Mouse (Mus musculus) heart, embryonic 10.5 days (tissue): ENCODE measurements around the gene Dna2. TPM values are rescaled to one million over a fixed set of nuclear protein-coding genes. Genes with fewer than 3 reads are reported as not detected.

Experiments
- DNase-seq: peaks from one replicate; pipeline ENCODE4 v3.0.0-alpha.2; 2017; ENCODE audit warnings: low spot score
- H3K27ac ChIP-seq: fragments of 300-500 bp; sonication (generic); 2 replicates; pipeline ENCODE4 v1.5.1; 2016; ENCODE audit warnings: mild to moderate bottlenecking
- H3K27me3 ChIP-seq: fragments of 300-500 bp; sonication (generic); 2 replicates; pipeline ENCODE4 v1.6.1; 2016; ENCODE audit warnings: mild to moderate bottlenecking; ENCODE audit not compliant: poor library complexity, insufficient read depth, severe bottlenecking
- H3K36me3 ChIP-seq: fragments of 300-500 bp; sonication (generic); 2 replicates; pipeline ENCODE4 v1.6.1; 2016; ENCODE audit warnings: mild to moderate bottlenecking, moderate library complexity
- H3K4me1 ChIP-seq: fragments of 300-500 bp; sonication (generic); 2 replicates; pipeline ENCODE4 v1.6.1; 2016; ENCODE audit warnings: mild to moderate bottlenecking
- H3K4me3 ChIP-seq: fragments of 300-500 bp; sonication (generic); 2 replicates; pipeline ENCODE4 v1.5.1; 2016; ENCODE audit warnings: mild to moderate bottlenecking, moderate library complexity
- H3K9me3 ChIP-seq: fragments of 300-500 bp; sonication (generic); 2 replicates; pipeline ENCODE4 v1.6.1; 2016; ENCODE audit warnings: mild to moderate bottlenecking, moderate library complexity
- WGBS: fragments of 180-500 bp; shearing (Covaris S2); methylation state at CpG from one replicate; pipeline ENCODE4 v1.1.7; 2016; 5-methylcytosine and 5-hydroxymethylcytosine counted together
- polyA plus RNA-seq: library from polyadenylated mRNA; unstranded; fragments of >200 nt; fragmentation: Nextera tagmentation; extraction: Ambion mirVana; gene quantifications from 2 replicates; pipeline ENCODE4 v1.2.1, GENCODE M21; 2016

Gene Dna2
- polyA plus RNA-seq, 1 experiment from 2014 or later, result 31.7 TPM

- 79% methylated on average over 1 of the region's 1 CpGs for WGBS
Observed at GRCm38 (mm10) chr10:62932381-62932780, 14.4 kb upstream of the Dna2 start.

GRCm38 (mm10) chr10:62944975-62945580 is 1.7 kb upstream of the Dna2 start:
- no peaks in the 10 kb centered on the region for H3K9me3 ChIP-seq
- H3K4me3 ChIP-seq, result no peak overlapping the region
- no peaks in the 10 kb centered on the region for H3K27me3 ChIP-seq
- no peak overlapping the region for H3K27ac ChIP-seq
- H3K36me3 ChIP-seq, result peaks cover 45% of the 10 kb centered on the region
- WGBS, result 84% methylated on average over 10 of the region's 10 CpGs
- no peak for DNase-seq
- H3K4me1 ChIP-seq, result peaks cover 8% of the 10 kb centered on the region

More at GRCm38 (mm10) chr10:62932381-62932780, 14.4 kb upstream of the Dna2 start:
- H3K4me3 ChIP-seq, result no peak overlapping the region
- no peak for DNase-seq
- H3K27me3 ChIP-seq, result no peaks in the 10 kb centered on the region
- no peaks in the 10 kb centered on the region for H3K4me1 ChIP-seq
- no peaks in the 10 kb centered on the region for H3K9me3 ChIP-seq
- no peak overlapping the region for H3K27ac ChIP-seq
- peaks cover 62% of the 10 kb centered on the region for H3K36me3 ChIP-seq

DNA sequence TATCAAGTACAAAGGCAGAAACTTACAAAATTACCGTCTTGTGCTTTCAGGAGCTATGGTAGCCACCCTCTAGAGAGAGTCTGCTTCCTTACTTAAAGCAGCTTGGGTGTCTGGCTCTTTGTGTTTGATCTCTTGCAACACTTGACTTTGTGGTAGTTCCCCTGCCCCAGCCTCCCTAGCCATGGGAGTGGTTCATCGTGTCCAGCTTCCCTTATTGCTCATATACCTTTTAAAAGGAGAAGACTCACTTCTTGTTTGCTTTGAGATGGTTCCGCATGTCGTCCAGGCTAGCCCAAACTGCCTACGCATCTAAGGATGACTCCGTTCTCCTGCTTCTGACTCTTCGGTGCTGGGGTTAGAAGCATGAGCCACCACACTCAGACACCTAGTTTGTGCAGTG is 1.7 kb downstream of the Dna2 start:
- Histone ChIP-seq H3K4me3 (no peak overlapping the region), H3K27ac (no peak overlapping the region), H3K4me1 (peaks cover 6% of the 10 kb centered on the region), H3K36me3 (peaks cover 54% of the 10 kb centered on the region), H3K27me3 (no peaks in the 10 kb centered on the region), H3K9me3 (no peaks in the 10 kb centered on the region)
- 96% methylated on average over 7 of the region's 7 CpGs for whole genome bisulfite sequencing
- no peak for DNase-seq

GRCm38 (mm10) chr10:62963956-62964355 is 17.1 kb downstream of the Dna2 start:
- Histone ChIP-seq H3K9me3 (no peaks in the 10 kb centered on the region), H3K36me3 (peaks cover 96% of the 10 kb centered on the region), H3K4me1 (no peaks in the 10 kb centered on the region), H3K4me3 (no peak overlapping the region), H3K27ac (no peak overlapping the region), H3K27me3 (no peaks in the 10 kb centered on the region)
- DNase-seq, result no peak
- WGBS, result 92% methylated on average over 7 of the region's 7 CpGs

DNA sequence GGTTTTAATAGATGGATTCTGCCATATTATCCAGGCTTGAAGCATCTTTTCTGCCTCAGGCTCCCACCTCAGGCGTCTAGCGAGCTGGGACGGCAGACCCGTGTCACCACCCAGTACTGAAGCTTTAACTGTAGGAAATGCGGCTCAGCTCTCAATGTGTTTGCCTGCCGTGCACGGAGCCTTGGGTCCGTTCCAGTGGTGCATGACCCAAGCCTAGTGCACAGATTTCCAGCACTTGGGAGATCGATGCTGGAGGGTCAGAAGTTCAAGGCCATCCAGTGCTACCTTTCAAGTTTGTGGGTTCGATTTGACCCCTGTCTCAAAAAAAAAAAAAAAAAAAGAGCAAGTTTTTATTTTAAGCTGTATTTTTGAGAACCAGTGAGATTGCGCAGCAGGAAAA is 19.0 kb downstream of the Dna2 start:
- Histone ChIP-seq H3K4me3 (no peak overlapping the region), H3K4me1 (no peaks in the 10 kb centered on the region), H3K27ac (no peak overlapping the region), H3K36me3 (peaks cover 95% of the 10 kb centered on the region), H3K9me3 (no peaks in the 10 kb centered on the region), H3K27me3 (no peaks in the 10 kb centered on the region)
- no peak for DNase-seq
- WGBS, result 94% methylated on average over 11 of the region's 11 CpGs

DNA sequence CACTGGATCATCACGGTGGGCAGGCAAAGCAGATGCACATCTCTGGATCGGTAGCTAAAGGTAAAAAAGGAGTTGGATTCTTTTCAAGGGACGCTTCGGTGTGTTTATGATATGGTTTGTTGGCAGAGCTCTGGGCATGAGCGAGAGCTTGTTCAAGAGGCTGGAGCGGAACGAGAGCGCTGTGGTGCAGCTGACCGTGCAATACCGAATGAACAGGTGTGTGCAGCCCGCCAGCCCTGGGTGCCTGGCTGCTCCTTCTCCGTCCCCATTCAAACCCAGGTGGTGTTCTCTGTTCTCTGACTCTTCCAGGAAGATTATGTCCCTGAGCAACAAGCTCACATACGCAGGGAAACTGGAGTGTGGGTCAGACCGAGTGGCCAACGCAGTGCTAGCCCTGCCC is 19.5 kb downstream of the Dna2 start:
- Histone ChIP-seq H3K36me3 (peaks cover 95% of the 10 kb centered on the region), H3K27me3 (no peaks in the 10 kb centered on the region), H3K9me3 (no peaks in the 10 kb centered on the region), H3K4me3 (no peak overlapping the region), H3K4me1 (no peaks in the 10 kb centered on the region), H3K27ac (no peak overlapping the region)
- WGBS, result 94% methylated on average over 15 of the region's 15 CpGs
- no peak for DNase-seq

- Histone ChIP-seq H3K36me3 (peaks cover 74% of the 10 kb centered on the region), H3K27ac (no peak overlapping the region)
- no peak for DNase-seq
Observed at GRCm38 (mm10) chr10:62971821-62972220, 25.0 kb downstream of the Dna2 start.

DNA sequence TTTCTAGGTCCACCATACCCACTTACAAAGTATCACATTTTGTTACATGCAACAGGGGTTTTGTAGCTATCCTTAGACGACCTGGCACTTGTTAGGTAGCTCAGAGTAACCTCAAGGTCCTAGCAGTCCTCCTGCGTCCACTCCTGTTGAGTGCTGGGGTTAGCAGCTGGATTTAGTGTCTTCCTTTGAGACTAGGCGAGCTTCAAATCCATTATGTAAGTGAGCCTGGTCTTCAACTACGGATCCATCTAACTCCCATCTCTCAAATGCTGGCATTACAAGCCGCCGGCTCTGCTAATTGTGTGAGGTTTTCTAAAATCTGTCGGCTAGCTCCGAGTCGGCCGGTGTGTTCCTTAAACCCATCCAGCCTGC is 32.8 kb downstream of the Dna2 start:
- Histone ChIP-seq H3K4me3 (peak overlapping the region; percentile 93), H3K36me3 (peaks cover 30% of the 10 kb centered on the region), H3K27ac (peak overlapping the region; percentile 95; the same call in 1 of the 2 replicates), H3K4me1 (peaks cover 9% of the 10 kb centered on the region; the same call in 1 of the 2 replicates), H3K9me3 (no peaks in the 10 kb centered on the region), H3K27me3 (no peaks in the 10 kb centered on the region)
- 13% methylated on average over 10 of the region's 10 CpGs for WGBS
- no peak for DNase-seq

More at GRCm38 (mm10) chr10:62971821-62972220, 25.0 kb downstream of the Dna2 start:
- Histone ChIP-seq H3K4me1 (no peaks in the 10 kb centered on the region), H3K4me3 (no peak overlapping the region), H3K27me3 (no peaks in the 10 kb centered on the region), H3K9me3 (no peaks in the 10 kb centered on the region)
- 79% methylated on average over 16 of the region's 16 CpGs for WGBS

GRCm38 (mm10) chr10:62980039-62980954 is 33.5 kb downstream of the Dna2 start, which contains the start of gene Rufy2:
Rufy2 (plus strand) TSS chr10:62980223.
- Histone ChIP-seq H3K4me1 (peaks cover 9% of the 10 kb centered on the region; the same call in 1 of the 2 replicates), H3K36me3 (peaks cover 31% of the 10 kb centered on the region), H3K4me3 (peak within 1 kb of the TSS; percentile 93), H3K27me3 (no peaks in the 10 kb centered on the region), H3K27ac (peak within 1 kb of the TSS; percentile 95), H3K9me3 (no peaks in the 10 kb centered on the region)
- under 1% methylated on average over 73 of the region's 77 CpGs for WGBS
- DNase-seq, result peak; percentile 89

- 89% methylated on average over 11 of the region's 11 CpGs for WGBS
- no peaks in the 10 kb centered on the region for H3K27me3 ChIP-seq
- no peak for DNase-seq
- no peaks in the 10 kb centered on the region for H3K9me3 ChIP-seq
- peaks cover 53% of the 10 kb centered on the region for H3K36me3 ChIP-seq
- H3K4me3 ChIP-seq, result no peak overlapping the region
- peaks cover 9% of the 10 kb centered on the region; the same call in 1 of the 2 replicates for H3K4me1 ChIP-seq
- H3K27ac ChIP-seq, result no peak overlapping the region
Observed at GRCm38 (mm10) chr10:62984072-62984471, 37.2 kb downstream of the Dna2 start.

GRCm38 (mm10) chr10:62984495-62984894 is 37.7 kb downstream of the Dna2 start:
- Histone ChIP-seq H3K27me3 (no peaks in the 10 kb centered on the region), H3K4me1 (peaks cover 9% of the 10 kb centered on the region; the same call in 1 of the 2 replicates), H3K27ac (no peak overlapping the region), H3K4me3 (no peak overlapping the region), H3K36me3 (peaks cover 57% of the 10 kb centered on the region), H3K9me3 (no peaks in the 10 kb centered on the region)
- 87% methylated on average over 6 of the region's 6 CpGs for WGBS
- DNase-seq, result no peak

GRCm38 (mm10) chr10:62987341-62987740 is 40.5 kb downstream of the Dna2 start:
- peaks cover 83% of the 10 kb centered on the region for H3K36me3 ChIP-seq
- 25% methylated on average over 3 of the region's 3 CpGs for whole genome bisulfite sequencing
- no peak overlapping the region for H3K4me3 ChIP-seq
- no peak overlapping the region for H3K27ac ChIP-seq
- no peaks in the 10 kb centered on the region for H3K4me1 ChIP-seq
- no peaks in the 10 kb centered on the region for H3K9me3 ChIP-seq
- H3K27me3 ChIP-seq, result no peaks in the 10 kb centered on the region
- DNase-seq, result no peak

DNA sequence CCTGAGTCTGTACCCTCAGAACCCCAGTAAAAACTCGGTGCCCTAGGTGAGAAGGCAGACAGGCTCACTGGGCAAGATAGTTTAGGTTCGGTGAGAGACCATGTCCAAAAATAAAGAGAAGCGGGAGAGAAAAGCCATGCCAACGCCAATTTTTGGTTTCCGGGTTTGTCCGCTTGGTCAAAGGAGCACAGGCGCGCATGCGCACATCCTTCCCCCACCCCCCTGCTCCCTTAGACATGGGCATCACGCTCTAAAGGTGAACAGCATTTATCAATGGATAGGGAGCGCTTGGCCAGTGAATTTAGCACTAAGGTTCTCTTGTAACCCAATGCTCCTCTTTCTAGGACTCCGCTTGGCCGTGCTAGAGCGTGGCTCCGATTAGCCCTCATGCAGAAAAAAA is 43.8 kb downstream of the Dna2 start:
- peaks cover 87% of the 10 kb centered on the region for H3K36me3 ChIP-seq
- H3K27ac ChIP-seq, result no peak overlapping the region
- H3K9me3 ChIP-seq, result no peaks in the 10 kb centered on the region
- no peaks in the 10 kb centered on the region for H3K27me3 ChIP-seq
- no peaks in the 10 kb centered on the region for H3K4me1 ChIP-seq
- WGBS, result 96% methylated on average over 15 of the region's 15 CpGs
- no peak overlapping the region for H3K4me3 ChIP-seq
- DNase-seq, result no peak
